Mouse (Mus musculus) kidney, adult 9 months (tissue): ENCODE measurements at regions not wholly inside any gene's neighbourhood (a gene's known extent, or its start where the extent isn't known, plus 50 kb on each side); places are given as distances from the start of the nearest gene placed in this dataset.

Experiments
- DNase-seq: peaks from one replicate; pipeline ENCODE4 v3.0.0; 2022

GRCm38 (mm10) chr2:17844662-17845446 is 113.6 kb upstream of the Nebl start:
- DNase-seq: no peak

GRCm38 (mm10) chr2:17841963-17842362 is 110.7 kb upstream of the Nebl start:
- no peak for DNase-seq

DNA sequence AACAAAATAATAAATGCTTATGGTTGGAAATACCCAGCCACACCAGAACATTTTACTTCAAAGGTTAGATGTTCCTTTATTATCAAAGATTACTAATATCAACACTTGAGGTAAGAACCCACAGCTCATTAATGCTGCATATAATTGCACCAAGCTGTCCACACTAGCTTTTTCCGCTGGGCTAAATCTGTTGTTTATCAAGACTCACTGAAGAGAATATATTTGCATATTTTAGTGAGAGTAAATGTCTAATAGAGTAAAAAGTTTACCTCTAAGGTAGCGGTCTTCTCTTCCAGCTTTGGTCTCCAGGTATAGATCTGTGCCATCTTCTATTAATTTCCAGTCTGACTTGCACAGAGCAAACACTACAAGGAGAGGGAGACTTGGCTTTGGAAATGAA is 110.3 kb upstream of the Nebl start:
- DNase-seq: no peak

GRCm38 (mm10) chr2:17840941-17841498 is 109.8 kb upstream of the Nebl start:
- no peak for DNase-seq

DNA sequence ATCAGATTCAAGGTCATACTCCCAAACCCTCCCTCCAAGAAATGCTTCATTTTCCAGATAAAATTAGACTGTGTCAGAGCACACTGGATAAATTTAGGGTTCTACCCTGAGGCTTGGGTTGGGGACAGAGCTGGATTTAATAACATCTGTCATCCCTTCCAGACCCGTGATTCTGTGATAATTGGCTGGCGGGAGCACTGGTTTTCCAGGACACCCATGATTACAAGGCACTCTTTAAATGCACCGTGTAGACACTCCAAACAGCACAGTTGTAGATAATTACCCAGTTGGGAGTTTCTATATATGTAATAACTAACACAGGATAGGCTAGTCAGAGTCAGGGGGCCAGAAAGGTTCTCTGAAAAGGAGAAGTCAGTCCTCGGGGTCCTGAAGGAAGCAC is 108.4 kb upstream of the Nebl start:
- DNase-seq: no peak

- DNase-seq: no peak
These were observed 107.8 kb upstream of the Nebl start for GRCm38 (mm10) chr2:17838859-17839581.

GRCm38 (mm10) chr2:17838381-17838680 is 107.1 kb upstream of the Nebl start:
- no peak for DNase-seq

- no peak for DNase-seq
These were observed 106.5 kb upstream of the Nebl start for GRCm38 (mm10) chr2:17837541-17838380.

GRCm38 (mm10) chr2:17832726-17833125 is 101.5 kb upstream of the Nebl start:
- DNase-seq: no peak

DNA sequence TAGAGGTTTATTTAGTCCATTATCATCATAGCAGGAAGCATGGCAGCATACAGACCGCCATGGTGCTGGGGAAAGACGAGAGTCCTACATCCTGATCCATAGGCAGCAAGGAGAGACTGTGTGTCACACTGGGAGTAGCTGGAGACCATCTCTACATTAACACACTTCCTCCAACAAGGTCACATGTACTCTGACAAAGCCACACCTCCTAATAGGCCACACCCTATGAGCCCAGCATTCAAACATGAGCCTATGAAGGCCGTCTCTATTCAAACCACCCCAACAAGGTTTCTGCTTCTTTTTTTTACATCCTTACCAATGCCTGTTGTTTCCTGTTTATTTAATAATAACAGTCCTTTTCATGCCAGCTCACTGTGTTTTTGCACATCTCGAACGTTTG is 99.0 kb upstream of the Nebl start:
- no peak for DNase-seq

GRCm38 (mm10) chr2:17825271-17825670 is 94.0 kb upstream of the Nebl start:
- DNase-seq: no peak

- no peak for DNase-seq
These were observed 92.9 kb upstream of the Nebl start for GRCm38 (mm10) chr2:17824176-17824575.

GRCm38 (mm10) chr2:17822621-17823006 is 91.3 kb upstream of the Nebl start:
- DNase-seq: no peak

DNA sequence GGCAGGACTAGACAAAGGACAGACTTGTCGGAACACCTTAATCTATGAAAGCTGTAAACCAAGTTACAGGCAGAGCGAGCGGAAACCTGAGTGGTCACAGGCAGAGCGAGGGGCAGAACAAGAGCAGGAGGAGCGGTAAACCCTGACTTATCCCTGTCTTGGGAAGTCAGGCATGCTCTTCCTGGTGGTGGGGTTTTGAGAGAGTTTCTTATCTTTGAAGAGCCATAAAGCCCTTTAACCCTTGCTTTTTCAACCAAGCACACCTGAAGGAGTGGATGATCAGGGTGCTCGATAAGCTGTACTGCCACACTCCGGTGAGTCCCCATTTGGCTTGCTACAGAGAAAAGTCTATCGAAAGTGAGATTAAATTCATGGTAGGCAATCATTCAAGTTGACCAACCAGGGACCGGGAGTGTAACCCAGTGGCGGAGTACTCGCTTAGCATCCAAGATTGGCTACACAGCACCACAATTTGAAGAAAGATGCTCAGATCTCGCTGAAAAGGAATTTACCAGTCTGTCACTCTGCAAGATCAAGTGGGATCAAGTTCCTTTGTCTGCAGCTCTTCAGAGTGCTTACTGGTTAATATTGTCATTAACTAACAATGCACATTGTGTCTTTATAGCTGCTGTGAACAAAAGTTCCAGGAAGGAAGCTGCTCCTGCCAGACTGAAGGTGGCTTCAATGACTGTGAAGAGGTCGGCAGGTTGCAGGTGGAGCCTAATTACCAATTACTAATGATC is 90.8 kb upstream of the Nebl start:
- no peak for DNase-seq

DNA sequence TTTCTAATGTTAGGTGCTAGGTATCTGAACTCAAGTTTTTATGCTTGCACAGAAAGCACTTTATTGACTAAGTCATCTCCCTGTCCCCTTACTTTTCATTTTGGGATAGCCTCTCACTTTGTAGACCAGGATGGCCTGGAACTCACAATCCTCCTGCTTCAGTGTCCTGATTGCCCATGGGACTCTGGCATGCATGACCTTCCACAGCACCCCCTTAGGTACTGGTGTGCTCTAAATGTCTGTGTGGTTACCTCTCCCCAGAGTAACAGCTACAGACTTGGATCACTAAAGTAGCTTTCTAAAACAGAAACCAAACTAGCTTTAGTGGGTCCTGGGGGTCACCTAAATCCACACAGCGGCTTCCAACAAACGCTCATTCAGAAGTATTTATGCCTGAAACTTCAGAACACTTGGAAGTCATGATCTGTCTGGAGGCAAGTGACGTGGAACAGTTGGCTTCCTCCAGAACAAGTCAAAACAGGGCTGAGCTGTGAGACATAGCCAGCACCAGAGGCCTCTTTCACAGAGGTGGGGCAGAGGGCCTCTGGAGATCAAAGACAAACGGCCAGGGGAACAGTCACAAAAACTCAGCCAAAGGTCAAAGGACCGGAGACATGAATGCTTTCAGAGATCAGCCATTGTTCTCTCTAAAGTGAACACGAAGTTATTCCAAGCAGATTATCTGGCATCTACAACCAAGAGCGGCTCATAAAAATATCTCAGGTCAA is 80.8 kb upstream of the Nebl start:
- DNase-seq: no peak
